Mouse (Mus musculus) neural tube, embryonic 14.5 days (tissue): ENCODE measurements around the gene Tmem63c. TPM values are rescaled to one million over a fixed set of nuclear protein-coding genes. Genes with fewer than 3 reads are reported as not detected.

Experiments used
- ATAC-seq: fragments of 200-750 bp; cut with Nextera tagmentation; 2 replicates; pipeline ENCODE4 v1.8.0; 2017; ENCODE audit warnings: low read depth, mild to moderate bottlenecking, moderate TSS enrichment, moderate library complexity
- H3K27ac ChIP-seq: fragments of 300-500 bp; sonication (generic); 2 replicates; pipeline ENCODE4 v1.5.1; 2014; ENCODE audit warnings: low read depth, mild to moderate bottlenecking, control low read depth, low read length, moderate library complexity, mixed read lengths
- H3K27me3 ChIP-seq: fragments of 300-500 bp; sonication (generic); 2 replicates; pipeline ENCODE4 v1.6.1; 2014; ENCODE audit warnings: low read length; ENCODE audit not compliant: control insufficient read depth, insufficient read depth
- H3K36me3 ChIP-seq: fragments of 300-500 bp; sonication (generic); 2 replicates; pipeline ENCODE4 v1.6.1; 2014; ENCODE audit warnings: low read length, mixed read lengths; ENCODE audit not compliant: control insufficient read depth, insufficient read depth
- H3K4me1 ChIP-seq: fragments of 300-500 bp; sonication (generic); 2 replicates; pipeline ENCODE4 v1.6.1; 2014; ENCODE audit warnings: low read length; ENCODE audit not compliant: control insufficient read depth, insufficient read depth
- H3K4me2 ChIP-seq: fragments of 300-500 bp; sonication (generic); 2 replicates; pipeline ENCODE4 v1.6.1; 2014; ENCODE audit warnings: mild to moderate bottlenecking, low read depth, low read length, control low read depth
- H3K4me3 ChIP-seq: fragments of 300-500 bp; sonication (generic); 2 replicates; pipeline ENCODE4 v1.5.1; 2014; ENCODE audit warnings: low read depth, low read length, control low read depth, mixed read lengths
- H3K9ac ChIP-seq: fragments of 300-500 bp; sonication (generic); replicated peaks from 2 replicates; pipeline ENCODE4 v1.6.1; 2014; ENCODE audit warnings: low read depth, mild to moderate bottlenecking, control low read depth, low read length, mixed read lengths
- H3K9me3 ChIP-seq: fragments of 300-500 bp; sonication (generic); 2 replicates; pipeline ENCODE4 v1.6.1; 2016; ENCODE audit warnings: low read length; ENCODE audit not compliant: control insufficient read depth
- WGBS: fragments of 180-500 bp; shearing (Covaris S2); extraction: QIAGEN DNeasy Blood & Tissue Kit; methylation state at CpG from one replicate; pipeline ENCODE4 v1.1.7; 2014; 5-methylcytosine and 5-hydroxymethylcytosine counted together
- polyA plus RNA-seq: library from polyadenylated mRNA; unstranded; fragments of >200 nt; fragmentation: Nextera tagmentation; extraction: Ambion mirVana; gene quantifications from 2 replicates; pipeline ENCODE4 v1.2.1, GENCODE M21; 2014

The Tmem63c gene
- polyA plus RNA-seq, 1 experiment from 2014 or later: 15.8 TPM

DNA sequence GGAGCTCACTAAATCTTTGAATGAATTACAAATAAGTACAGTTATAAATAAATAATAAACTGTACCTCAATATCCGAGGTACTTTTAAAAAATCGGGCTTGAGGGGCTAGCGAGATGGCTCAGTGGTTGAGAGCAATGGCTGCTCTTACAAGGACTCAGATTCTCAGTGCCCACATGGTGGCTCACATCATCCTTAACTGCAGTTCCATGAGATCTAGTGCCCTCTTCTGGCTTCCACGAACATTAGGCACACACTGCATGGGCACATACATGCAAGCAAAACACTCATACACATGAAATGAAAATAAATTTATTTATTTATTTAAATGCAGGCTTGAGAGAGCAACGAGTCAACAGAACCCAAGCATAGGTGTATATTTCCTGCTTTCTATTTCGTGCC, 25.2 kb upstream of the Tmem63c start:
- no peak overlapping the region for H3K9ac ChIP-seq
- H3K27me3 ChIP-seq: no peaks in the 10 kb centered on the region; the same call in 1 of the 2 replicates
- no peaks in the 10 kb centered on the region for H3K4me1 ChIP-seq
- no peak for ATAC-seq
- no peak overlapping the region for H3K4me3 ChIP-seq
- no peak overlapping the region for H3K4me2 ChIP-seq
- H3K36me3 ChIP-seq: no peaks in the 10 kb centered on the region
- H3K9me3 ChIP-seq: no peaks in the 10 kb centered on the region
- H3K27ac ChIP-seq: no peak overlapping the region
- 78% methylated on average over 6 of the region's 6 CpGs for WGBS

DNA sequence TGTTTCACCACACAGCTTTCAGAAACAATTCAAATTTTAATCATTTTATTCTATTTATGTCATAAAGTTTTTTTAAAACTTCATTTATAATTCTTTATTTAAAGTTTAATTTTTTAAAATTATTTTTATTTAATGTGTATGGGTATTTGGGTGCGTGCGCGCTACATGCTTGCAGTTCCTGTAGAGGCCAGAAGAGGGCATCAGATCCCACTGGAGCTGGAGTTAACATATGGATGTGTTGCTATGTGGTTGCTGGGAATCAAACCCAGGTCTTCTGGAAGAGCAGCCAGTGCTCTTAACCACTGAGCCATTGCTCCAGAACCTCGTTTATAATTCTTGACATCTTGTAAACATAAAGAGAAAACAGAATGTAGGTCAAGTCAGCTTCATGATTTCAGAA, 22.4 kb upstream of the Tmem63c start:
- no peak overlapping the region for H3K27ac ChIP-seq
- no peaks in the 10 kb centered on the region for H3K36me3 ChIP-seq
- whole genome bisulfite sequencing: 89% methylated on average over 4 of the region's 4 CpGs
- no peaks in the 10 kb centered on the region for H3K27me3 ChIP-seq
- H3K4me2 ChIP-seq: no peak overlapping the region
- ATAC-seq: no peak
- H3K4me1 ChIP-seq: peaks cover 3% of the 10 kb centered on the region; the same call in 1 of the 2 replicates
- no peak overlapping the region for H3K9ac ChIP-seq
- H3K9me3 ChIP-seq: no peaks in the 10 kb centered on the region
- H3K4me3 ChIP-seq: no peak overlapping the region

GRCm38 (mm10) chr12:86999283-86999820, 21.8 kb upstream of the Tmem63c start:
- Histone ChIP-seq H3K9ac (no peak overlapping the region), H3K27me3 (no peaks in the 10 kb centered on the region), H3K4me1 (peaks cover 3% of the 10 kb centered on the region; the same call in 1 of the 2 replicates), H3K27ac (no peak overlapping the region), H3K4me3 (no peak overlapping the region), H3K36me3 (no peaks in the 10 kb centered on the region), H3K9me3 (no peaks in the 10 kb centered on the region), H3K4me2 (no peak overlapping the region)
- ATAC-seq: no peak
- 75% methylated on average over 10 of the region's 10 CpGs for WGBS

GRCm38 (mm10) chr12:87000151-87000839, 20.8 kb upstream of the Tmem63c start:
- peak; percentile 35 for ATAC-seq
- Histone ChIP-seq H3K27ac (no peak overlapping the region), H3K36me3 (no peaks in the 10 kb centered on the region), H3K9me3 (no peaks in the 10 kb centered on the region), H3K9ac (no peak overlapping the region), H3K27me3 (no peaks in the 10 kb centered on the region), H3K4me1 (peaks cover 3% of the 10 kb centered on the region; the same call in 1 of the 2 replicates), H3K4me3 (no peak overlapping the region), H3K4me2 (no peak overlapping the region)
- WGBS: 53% methylated on average over 5 of the region's 5 CpGs

- WGBS: 27% methylated on average over 6 of the region's 6 CpGs
- Histone ChIP-seq H3K9me3 (no peaks in the 10 kb centered on the region), H3K27ac (no peak overlapping the region), H3K4me1 (peaks cover 3% of the 10 kb centered on the region; the same call in 1 of the 2 replicates), H3K27me3 (no peaks in the 10 kb centered on the region), H3K36me3 (no peaks in the 10 kb centered on the region), H3K9ac (no peak overlapping the region), H3K4me3 (no peak overlapping the region), H3K4me2 (no peak overlapping the region)
- peak; percentile 67 for ATAC-seq
These were observed 20.3 kb upstream of the Tmem63c start for GRCm38 (mm10) chr12:87000840-87001176.

- H3K27me3 ChIP-seq: no peaks in the 10 kb centered on the region
- H3K4me1 ChIP-seq: peaks cover 3% of the 10 kb centered on the region; the same call in 1 of the 2 replicates
- no peak overlapping the region for H3K4me3 ChIP-seq
- no peaks in the 10 kb centered on the region for H3K36me3 ChIP-seq
- H3K9ac ChIP-seq: no peak overlapping the region
- no peak overlapping the region for H3K27ac ChIP-seq
- no peaks in the 10 kb centered on the region for H3K9me3 ChIP-seq
- H3K4me2 ChIP-seq: no peak overlapping the region
- 60% methylated on average over 7 of the region's 7 CpGs for WGBS
- ATAC-seq: no peak
These were observed 18.9 kb upstream of the Tmem63c start for GRCm38 (mm10) chr12:87002209-87002608.

DNA sequence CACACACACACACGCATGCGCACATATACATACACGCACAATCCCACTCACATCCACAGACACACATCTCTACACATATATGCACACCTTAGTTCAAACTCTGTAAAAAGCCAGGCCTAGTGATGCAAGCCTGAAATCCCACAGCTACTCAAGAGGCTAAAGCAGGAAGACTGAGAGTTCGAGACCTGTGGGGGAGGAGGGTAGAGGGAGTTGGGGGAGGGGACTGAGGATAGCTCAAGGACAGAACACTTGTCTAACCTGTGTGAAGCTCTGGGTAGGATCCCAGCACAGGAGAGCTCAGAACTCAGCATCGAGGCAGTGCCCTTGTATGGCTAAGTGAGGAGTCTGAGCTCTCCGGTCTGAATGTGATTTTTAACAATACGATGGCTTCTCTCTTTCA, 18.3 kb upstream of the Tmem63c start:
- WGBS: 79% methylated on average over 7 of the region's 7 CpGs
- H3K27me3 ChIP-seq: no peaks in the 10 kb centered on the region
- no peak overlapping the region for H3K4me2 ChIP-seq

GRCm38 (mm10) chr12:87003606-87004005, 17.5 kb upstream of the Tmem63c start:
- no peak overlapping the region for H3K4me3 ChIP-seq
- no peak overlapping the region for H3K4me2 ChIP-seq
- H3K27ac ChIP-seq: no peak overlapping the region
- WGBS: 63% methylated on average over 3 of the region's 3 CpGs
- no peak for ATAC-seq
- no peaks in the 10 kb centered on the region for H3K36me3 ChIP-seq
- no peaks in the 10 kb centered on the region for H3K27me3 ChIP-seq
- H3K9ac ChIP-seq: no peak overlapping the region
- H3K4me1 ChIP-seq: peaks cover 3% of the 10 kb centered on the region; the same call in 1 of the 2 replicates
- H3K9me3 ChIP-seq: no peaks in the 10 kb centered on the region

More for the DNA sequence above, 18.3 kb upstream of the Tmem63c start:
- Histone ChIP-seq H3K9me3 (no peaks in the 10 kb centered on the region), H3K4me3 (no peak overlapping the region), H3K4me1 (peaks cover 3% of the 10 kb centered on the region; the same call in 1 of the 2 replicates), H3K27ac (no peak overlapping the region), H3K36me3 (no peaks in the 10 kb centered on the region), H3K9ac (no peak overlapping the region)
- ATAC-seq: no peak

DNA sequence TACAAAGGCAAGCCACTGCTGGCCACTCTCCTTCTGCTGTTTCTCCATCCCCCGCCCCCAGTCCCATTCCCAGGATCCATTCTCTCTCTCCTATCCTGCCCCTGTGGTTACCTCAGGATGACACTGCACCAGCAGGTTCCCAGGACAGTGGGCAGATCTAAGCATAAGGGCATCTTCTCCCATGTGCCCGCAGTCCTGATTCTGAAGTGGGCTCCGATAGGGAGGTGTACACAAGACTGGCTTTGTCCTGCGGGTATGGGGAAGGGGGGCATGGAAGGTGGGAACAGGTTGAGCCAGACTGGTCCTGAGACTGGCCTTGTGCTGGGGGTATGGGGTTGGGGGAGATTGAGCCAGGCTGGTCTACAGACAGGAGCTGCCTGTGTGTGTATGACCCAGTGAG, 16.5 kb upstream of the Tmem63c start:
- Histone ChIP-seq H3K36me3 (no peaks in the 10 kb centered on the region), H3K9ac (no peak overlapping the region), H3K4me1 (peaks cover 3% of the 10 kb centered on the region; the same call in 1 of the 2 replicates), H3K27ac (no peak overlapping the region), H3K9me3 (no peaks in the 10 kb centered on the region), H3K4me2 (no peak overlapping the region), H3K4me3 (no peak overlapping the region), H3K27me3 (no peaks in the 10 kb centered on the region)
- no peak for ATAC-seq
- WGBS: 86% methylated on average over 4 of the region's 4 CpGs
